Mouse (Mus musculus) liver, embryonic 14.5 days (tissue): ENCODE results near the gene Fam205a2. TPM values are rescaled to one million over a fixed set of nuclear protein-coding genes. Genes with fewer than 3 reads are reported as not detected.
"Not testable (repeated sequence)": the region's sequence is repeated elsewhere in the genome, so short reads cannot be mapped to it uniquely, and the experiment has no call there.

Source experiments
- ATAC-seq: fragments of 200-750 bp; cut with Nextera tagmentation; 2 replicates; pipeline ENCODE4 v1.8.0; 2017; ENCODE audit warnings: moderate number of reproducible peaks, mild to moderate bottlenecking, moderate library complexity; ENCODE audit not compliant: insufficient read depth
- DNase-seq, 3 experiments: peaks; one replicate each; pipeline ENCODE4 v3.0.0-alpha.2; 2012 to 2013; ENCODE audit warnings: low read depth in 3 of 3, low spot score in 3 of 3
- H3K27ac ChIP-seq: fragments of 300-500 bp; sonication (generic); 2 replicates; pipeline ENCODE4 v1.5.1; 2014; ENCODE audit warnings: moderate library complexity, mild to moderate bottlenecking, control low read depth, inconsistent platforms
- H3K27me3 ChIP-seq: fragments of 300-500 bp; sonication (generic); 2 replicates; pipeline ENCODE4 v1.6.1; 2014; ENCODE audit warnings: mild to moderate bottlenecking, low read length, moderate library complexity; ENCODE audit not compliant: control insufficient read depth, insufficient read depth
- H3K36me3 ChIP-seq: fragments of 300-500 bp; sonication (generic); replicated peaks from 2 replicates; pipeline ENCODE4 v1.6.1; 2014; ENCODE audit warnings: low read depth; ENCODE audit not compliant: control insufficient read depth, insufficient read depth
- H3K4me1 ChIP-seq, 2 experiments: fragments of 200-500 bp in 1 of 2; fragments of 300-500 bp in 1 of 2; sonication (generic) in 1 of 2; replicated peaks; 2 replicates each; pipeline ENCODE4 v1.6.1; 2012 to 2014; ENCODE audit warnings: antibody characterized with exemption in 1 of 2, inconsistent platforms in 1 of 2, low read length in 1 of 2; ENCODE audit not compliant: control insufficient read depth in 2 of 2, insufficient read depth in 2 of 2
- H3K4me2 ChIP-seq: fragments of 300-500 bp; sonication (generic); 2 replicates; pipeline ENCODE4 v1.6.1; 2014; ENCODE audit warnings: low read depth, mild to moderate bottlenecking, control low read depth, moderate library complexity
- H3K4me3 ChIP-seq, 2 experiments: fragments of 200-500 bp in 1 of 2; fragments of 300-500 bp in 1 of 2; sonication (generic) in 1 of 2; 2 replicates each; pipeline ENCODE4 v1.5.1; 2012 to 2014; ENCODE audit warnings: low read depth in 2 of 2, low read length in 2 of 2, mild to moderate bottlenecking in 2 of 2, control low read depth in 1 of 2, inconsistent platforms in 1 of 2, moderate library complexity in 1 of 2; ENCODE audit not compliant: insufficient read depth in 1 of 2
- H3K9ac ChIP-seq: fragments of 300-500 bp; sonication (generic); replicated peaks from 2 replicates; pipeline ENCODE4 v1.6.1; 2014; ENCODE audit warnings: mild to moderate bottlenecking, control low read depth, moderate library complexity
- H3K9me3 ChIP-seq: fragments of 300-500 bp; sonication (generic); 2 replicates; pipeline ENCODE4 v1.6.1; 2016; ENCODE audit warnings: low read length, mixed read lengths; ENCODE audit not compliant: control insufficient read depth
- WGBS: fragments of 180-500 bp; shearing (Covaris S2); extraction: QIAGEN DNeasy Blood & Tissue Kit; methylation state at CpG from one replicate; pipeline ENCODE4 v1.1.7; 2014; ENCODE audit not compliant: insufficient replicate concordance; 5-methylcytosine and 5-hydroxymethylcytosine counted together
- polyA plus RNA-seq, 2 experiments: library from polyadenylated mRNA; depleted of rRNA in 1 of 2; stranded (reverse) in 1 of 2; unstranded in 1 of 2; fragments of >200 nt; fragmentation: Nextera tagmentation in 1 of 2; extraction: Ambion mirVana in 1 of 2; gene quantifications; 2 replicates each; pipeline versions ENCODE4 v1.2.1 to v1.2.3; 2012 to 2014

The Fam205a2 gene
- polyA plus RNA-seq (2012; rRNA removed) (0.02 TPM in 1 of 2 replicates, not detected in the other), polyA plus RNA-seq (2014; fragmentation: Nextera tagmentation; extraction: Ambion mirVana) (not detected in 2 replicates)

DNA sequence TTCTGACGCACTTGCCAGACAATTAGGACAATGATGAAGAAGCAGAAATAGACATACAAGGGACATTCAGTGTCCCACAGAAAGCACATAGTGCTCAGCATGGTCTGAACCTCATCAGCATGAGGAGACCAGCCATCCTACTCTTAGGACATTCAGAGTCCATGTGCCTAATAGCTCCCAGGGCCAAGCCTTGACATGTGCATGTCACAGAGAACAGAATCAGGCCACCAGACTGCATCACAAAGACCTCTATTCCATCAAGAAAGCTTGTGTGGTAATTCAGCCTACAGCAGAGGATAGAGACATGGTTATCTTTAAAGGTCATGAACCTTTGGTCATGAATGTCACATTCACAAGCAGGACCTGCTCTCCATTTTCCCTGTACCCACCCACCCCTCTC is at the start of gene Fam205a2:
Gene Fam205a2, minus strand, starts transcription at position 101 of the 400 bp plus-strand sequence.
- no CpG with 5 or more reads among the region's 1 CpGs for WGBS
- not testable (repeated sequence) for H3K9me3 ChIP-seq, H3K4me2 ChIP-seq, H3K4me1 ChIP-seq, ATAC-seq, H3K4me3 ChIP-seq, DNase-seq, H3K9ac ChIP-seq, H3K27ac ChIP-seq, H3K36me3 ChIP-seq, H3K27me3 ChIP-seq

Other genes with a start within 250 kb of the Fam205a2 start
- gene Gm21953, start 233.9 kb downstream of the Fam205a2 start, polyA plus RNA-seq (2012; rRNA removed): not detected in 2 replicates
- gene Gm21953, start 233.9 kb downstream of the Fam205a2 start, polyA plus RNA-seq (2014; fragmentation: Nextera tagmentation; extraction: Ambion mirVana): not detected in 2 replicates
- 0.02 TPM in 1 of 2 replicates, not detected in the other for gene Fam205a3, start 209.8 kb downstream of the Fam205a2 start, polyA plus RNA-seq (2012; rRNA removed)
- gene Fam205a3, start 209.8 kb downstream of the Fam205a2 start, polyA plus RNA-seq (2014; fragmentation: Nextera tagmentation; extraction: Ambion mirVana): not detected in 2 replicates
- gene Gm21586, start 88.8 kb downstream of the Fam205a2 start, polyA plus RNA-seq (2012; rRNA removed): not detected in 2 replicates
- not detected in 2 replicates for gene Gm21586, start 88.8 kb downstream of the Fam205a2 start, polyA plus RNA-seq (2014; fragmentation: Nextera tagmentation; extraction: Ambion mirVana)
- 0.02 and 0.03 TPM in 2 replicates for gene Gm2163, start 61.4 kb downstream of the Fam205a2 start, polyA plus RNA-seq (2012; rRNA removed)
- gene Gm2163, start 61.4 kb downstream of the Fam205a2 start, polyA plus RNA-seq (2014; fragmentation: Nextera tagmentation; extraction: Ambion mirVana): not detected in 2 replicates
- gene Gm10591, start 84.0 kb upstream of the Fam205a2 start, polyA plus RNA-seq (2012; rRNA removed): not detected in 2 replicates
- gene Gm10591, start 84.0 kb upstream of the Fam205a2 start, polyA plus RNA-seq (2014; fragmentation: Nextera tagmentation; extraction: Ambion mirVana): not detected in 2 replicates
- gene Gm2564, start 101.5 kb upstream of the Fam205a2 start, polyA plus RNA-seq (2012; rRNA removed): not detected in 2 replicates
- gene Gm2564, start 101.5 kb upstream of the Fam205a2 start, polyA plus RNA-seq (2014; fragmentation: Nextera tagmentation; extraction: Ambion mirVana): not detected in 2 replicates
- not detected in 2 replicates for gene Ccl27b, start 127.1 kb upstream of the Fam205a2 start, polyA plus RNA-seq (2012; rRNA removed)
- gene Ccl27b, start 127.1 kb upstream of the Fam205a2 start, polyA plus RNA-seq (2014; fragmentation: Nextera tagmentation; extraction: Ambion mirVana): not detected in 2 replicates
- not detected in 2 replicates for gene Il11ra2, start 133.7 kb upstream of the Fam205a2 start, polyA plus RNA-seq (2012; rRNA removed)
- not detected in 2 replicates for gene Il11ra2, start 133.7 kb upstream of the Fam205a2 start, polyA plus RNA-seq (2014; fragmentation: Nextera tagmentation; extraction: Ambion mirVana)
- not detected in 2 replicates for gene 4930578G10Rik, start 207.4 kb upstream of the Fam205a2 start, polyA plus RNA-seq (2012; rRNA removed)
- not detected in 2 replicates for gene 4930578G10Rik, start 207.4 kb upstream of the Fam205a2 start, polyA plus RNA-seq (2014; fragmentation: Nextera tagmentation; extraction: Ambion mirVana)
- not detected in 2 replicates for gene Ccl19, start 228.4 kb upstream of the Fam205a2 start, polyA plus RNA-seq (2012; rRNA removed)
- not detected in 2 replicates for gene Ccl19, start 228.4 kb upstream of the Fam205a2 start, polyA plus RNA-seq (2014; fragmentation: Nextera tagmentation; extraction: Ambion mirVana)
- gene Ccl21a, start 245.8 kb upstream of the Fam205a2 start, polyA plus RNA-seq (2012; rRNA removed): 0.10 and 0.14 TPM in 2 replicates
- gene Ccl21a, start 245.8 kb upstream of the Fam205a2 start, polyA plus RNA-seq (2014; fragmentation: Nextera tagmentation; extraction: Ambion mirVana): not detected in 2 replicates